Mouse (Mus musculus) left cerebral cortex, postnatal 4 days (tissue): ENCODE measurements around the gene Rab3gap2. TPM values are rescaled to one million over a fixed set of nuclear protein-coding genes. Genes with fewer than 3 reads are reported as not detected.
A peak's percentile ranks its signal among the peaks of the same experiment; 100 is the strongest.

Source experiments
- DNase-seq: peaks from one replicate; pipeline ENCODE4 v3.0.0-alpha.2; 2022
- intact Hi-C: fragments of 180-260 bp; cut with DNase I; formaldehyde crosslinking; loops from one replicate; pipeline ENCODE4 v1.15.1; 2025
- total RNA-seq, 2 experiments: library from RNA; stranded (reverse); gene quantifications; 2 replicates each; pipeline ENCODE4 v1.2.3; 2021

Rab3gap2 gene
- total RNA-seq, 2 experiments from 2014 or later: 51.9 to 52.7 TPM

GRCm38 (mm10) chr1:185217966-185218365 lies 14.0 kb downstream of the Rab3gap2 start:
- intact Hi-C loops: no loop called here

DNA sequence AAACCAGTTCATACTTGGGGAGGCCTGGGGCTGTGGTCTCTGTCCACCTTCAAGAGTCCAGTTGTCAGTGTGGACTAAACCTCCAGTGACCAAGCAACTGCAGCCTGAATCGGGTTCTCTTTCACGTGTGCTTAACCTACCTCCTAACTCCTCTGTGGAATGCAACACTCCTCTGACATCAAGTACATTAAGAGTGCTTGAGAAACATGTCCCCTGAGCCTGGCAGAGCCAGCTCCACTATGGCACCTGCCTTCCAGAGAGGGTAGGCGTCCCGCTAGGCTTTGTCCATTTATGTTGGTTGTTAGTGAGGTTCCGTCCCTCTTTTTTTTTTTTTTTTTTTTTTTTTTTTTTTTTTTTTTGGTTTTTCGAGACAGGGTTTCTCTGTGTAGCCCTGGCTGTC lies 23.0 kb downstream of the Rab3gap2 start:
- intact Hi-C loops: no loop called here
- no peak for DNase-seq

More at GRCm38 (mm10) chr1:185217966-185218365, 14.0 kb downstream of the Rab3gap2 start:
- DNase-seq: no peak

DNA sequence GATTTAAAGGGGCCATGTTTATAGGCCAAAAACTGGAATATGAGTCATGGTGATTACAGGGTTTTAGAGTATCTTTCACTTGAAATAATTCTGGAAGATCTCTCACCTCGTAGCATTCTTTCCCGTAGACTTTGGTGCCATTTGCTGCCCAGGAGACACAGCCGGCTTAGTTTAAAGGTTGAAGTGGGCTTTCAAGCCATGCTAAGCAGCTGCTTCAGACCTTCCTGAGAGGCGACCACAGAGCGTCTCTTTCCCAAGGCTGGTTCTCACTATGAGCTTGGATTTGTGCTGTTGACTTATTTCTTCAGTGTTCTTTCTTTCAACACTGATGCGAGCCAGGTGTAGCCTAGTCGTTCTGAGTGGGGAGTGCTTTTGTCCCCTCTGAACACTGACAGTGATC lies 23.8 kb downstream of the Rab3gap2 start:
- DNase-seq: no peak
- intact Hi-C loops: no loop called here

GRCm38 (mm10) chr1:185229406-185230201 lies 25.7 kb downstream of the Rab3gap2 start:
- intact Hi-C loops: no loop called here
- no peak for DNase-seq

DNA sequence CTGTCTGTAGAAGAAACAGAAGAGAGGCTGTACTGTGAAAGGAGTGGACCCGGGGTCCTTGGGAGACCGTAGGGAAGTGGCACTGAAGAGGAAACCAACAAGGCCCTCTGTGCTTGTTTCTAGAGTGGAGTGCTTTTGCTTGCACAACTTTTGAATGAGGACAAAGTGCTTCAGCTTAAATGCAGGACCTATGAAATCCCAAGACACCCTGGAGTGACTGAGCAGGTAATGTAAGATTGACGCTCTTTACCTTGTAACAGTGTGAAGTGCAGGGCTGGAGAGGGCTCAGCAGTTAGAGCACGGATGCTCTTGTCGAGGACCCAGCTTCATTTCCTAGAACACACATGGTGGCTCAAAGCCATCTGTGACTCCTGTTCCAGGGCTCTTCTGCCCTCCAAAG lies 31.9 kb downstream of the Rab3gap2 start:
- no peak for DNase-seq
- intact Hi-C loops: no loop called here

DNA sequence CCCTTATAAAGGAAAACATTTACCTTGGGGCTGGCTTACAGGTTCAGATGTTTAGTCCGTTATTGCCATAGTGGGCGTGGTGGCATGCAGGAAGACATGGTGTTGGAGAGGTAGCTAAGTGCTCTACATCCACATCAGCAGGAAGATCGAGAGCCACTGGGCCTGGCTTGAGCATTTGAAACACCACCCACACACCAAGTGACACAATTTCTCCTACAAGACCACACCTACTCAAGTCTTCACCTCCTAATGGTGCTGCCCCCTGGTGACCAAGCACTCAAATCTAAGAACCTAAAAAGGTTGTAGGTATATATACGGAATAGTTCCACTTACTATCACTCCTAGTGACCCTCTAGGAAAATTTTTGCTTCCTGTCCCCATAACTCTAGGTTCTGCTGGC lies 32.6 kb downstream of the Rab3gap2 start:
- intact Hi-C loops: no loop called here
- DNase-seq: no peak

- intact Hi-C loops: no loop called here
- DNase-seq: no peak
Measured at GRCm38 (mm10) chr1:185243013-185243412, 39.1 kb downstream of the Rab3gap2 start.

DNA sequence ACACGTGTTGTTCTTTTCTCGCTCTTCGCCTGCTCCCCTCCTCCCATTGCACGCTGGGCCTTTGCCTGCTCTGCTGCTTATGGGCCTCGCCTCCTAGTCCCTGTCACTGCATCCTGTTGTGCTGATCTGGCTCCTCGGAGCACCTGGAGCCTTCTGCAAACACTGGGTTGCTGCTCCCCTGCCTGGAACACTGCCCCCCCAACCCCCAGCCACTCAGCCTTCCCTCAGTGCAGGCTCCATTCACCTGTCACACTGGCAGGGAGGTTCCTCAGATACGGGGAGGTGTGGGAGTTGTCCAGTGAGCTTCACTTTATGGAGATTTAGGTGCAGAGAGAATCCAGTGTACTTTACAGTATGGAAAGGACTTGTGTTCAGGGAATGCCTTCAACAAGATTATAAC lies 41.5 kb downstream of the Rab3gap2 start:
- intact Hi-C loops: no loop called here
- no peak for DNase-seq

- intact Hi-C loops: no loop called here
- DNase-seq: no peak
Measured at GRCm38 (mm10) chr1:185247429-185248085, 43.6 kb downstream of the Rab3gap2 start.

- DNase-seq: no peak
- intact Hi-C loops: no loop called here
Measured at GRCm38 (mm10) chr1:185248728-185249127, 44.8 kb downstream of the Rab3gap2 start.

- DNase-seq: no peak
- intact Hi-C loops: loop anchor here (10.0 kb wide), 1 partner anchor 152 kb away; no protein-coding TSS in a partner anchor
Measured at GRCm38 (mm10) chr1:185252351-185252750, 48.4 kb downstream of the Rab3gap2 start.

- intact Hi-C loops: loop anchor here (10.0 kb wide), 1 partner anchor 151 kb away; no protein-coding TSS in a partner anchor
- DNase-seq: peak; percentile 45
Measured at GRCm38 (mm10) chr1:185253140-185253892, 49.4 kb downstream of the Rab3gap2 start.

GRCm38 (mm10) chr1:185255336-185255735 lies 51.4 kb downstream of the Rab3gap2 start:
- DNase-seq: no peak
- intact Hi-C loops: loop anchor here (10.0 kb wide), 1 partner anchor 149 kb away; no protein-coding TSS in a partner anchor

GRCm38 (mm10) chr1:185256753-185257152 lies 52.8 kb downstream of the Rab3gap2 start:
- intact Hi-C loops: loop anchor here (10.0 kb wide), 1 partner anchor 148 kb away; no protein-coding TSS in a partner anchor
- DNase-seq: no peak

GRCm38 (mm10) chr1:185262565-185262964 lies 58.6 kb downstream of the Rab3gap2 start:
- intact Hi-C loops: no loop called here
- DNase-seq: peak; percentile 25

DNA sequence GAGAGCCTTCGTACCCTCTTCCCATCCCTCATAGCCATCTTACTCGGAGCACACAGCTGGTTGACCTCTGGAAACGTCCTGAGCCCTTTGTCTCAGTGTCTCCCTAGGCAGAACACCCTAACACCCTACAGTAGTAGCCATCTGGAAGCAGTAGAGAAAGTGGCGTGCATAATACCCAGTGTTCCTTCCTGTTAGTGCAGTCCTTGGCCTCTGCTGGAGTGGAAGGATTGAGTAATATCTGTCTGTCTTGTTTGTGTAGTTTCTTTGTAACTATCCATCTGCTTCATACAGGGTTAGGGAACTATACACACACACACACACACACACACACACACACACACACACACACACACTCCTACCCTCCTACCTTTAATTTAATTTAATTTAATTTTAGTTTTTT lies 64.8 kb downstream of the Rab3gap2 start:
- intact Hi-C loops: no loop called here
- no peak for DNase-seq

GRCm38 (mm10) chr1:185270403-185271097 lies 66.6 kb downstream of the Rab3gap2 start:
- no peak for DNase-seq
- intact Hi-C loops: no loop called here

GRCm38 (mm10) chr1:185271373-185271772 lies 67.5 kb downstream of the Rab3gap2 start:
- no peak for DNase-seq
- intact Hi-C loops: no loop called here

GRCm38 (mm10) chr1:185274819-185275545 lies 71.1 kb downstream of the Rab3gap2 start:
- no peak for DNase-seq
- intact Hi-C loops: no loop called here

DNA sequence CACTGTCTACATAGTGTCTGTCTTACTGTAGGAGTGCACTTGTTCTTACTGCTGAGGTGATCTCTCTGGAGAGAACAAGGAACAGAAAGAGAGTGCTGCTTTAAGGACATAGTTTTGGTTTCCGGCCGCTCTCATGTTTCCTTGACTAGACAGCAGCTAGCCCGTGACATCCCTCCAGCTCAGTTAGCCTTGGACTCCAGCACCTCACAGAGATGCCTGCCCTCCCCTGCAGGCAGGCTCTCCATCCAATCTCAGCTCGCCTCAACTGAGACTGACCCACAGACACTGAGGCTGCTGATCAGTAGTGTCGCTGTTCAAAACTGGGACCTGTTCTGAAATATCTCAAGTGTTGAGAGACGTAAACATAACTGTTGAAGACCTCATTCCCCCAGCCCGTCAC lies 72.1 kb downstream of the Rab3gap2 start:
- intact Hi-C loops: no loop called here
- no peak for DNase-seq
